Comparison of ENCODE assay signal across 9 mouse cellular contexts in the genomic region with DNA sequence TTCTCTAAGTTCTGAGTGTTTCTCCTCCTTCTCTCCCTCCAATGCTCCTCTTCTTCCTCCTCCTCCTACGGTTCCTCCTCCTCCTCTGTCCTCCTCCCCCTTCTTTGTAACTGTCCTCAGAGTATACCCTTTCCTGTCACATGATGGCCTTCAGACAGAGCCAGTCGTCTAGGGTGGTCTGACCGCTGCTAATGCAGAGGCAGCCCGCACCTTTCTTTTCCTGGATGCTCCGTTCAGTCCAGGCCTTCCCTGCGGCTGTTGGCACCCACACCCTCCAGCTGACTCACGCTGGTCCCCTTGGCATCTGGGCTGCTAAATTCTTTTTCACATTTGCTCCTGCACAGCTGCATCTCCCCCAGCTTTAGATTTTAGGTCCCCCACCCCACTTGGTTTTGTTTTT. TPM values are rescaled to one million over a fixed set of nuclear protein-coding genes. Genes with fewer than 3 reads are reported as not detected.
DNase-seq lines count a peak whose midpoint lies in the region; ATAC-seq and TF ChIP-seq lines count a peak whose summit lies in the region.
"Had no signal": no experiment of that assay in that cellular context is flagged by ENCODE, and none has a peak within 500 bp of the region (broad histone marks: within the 10 kb centered on the region; RNA-seq: fewer than 3 reads in every experiment).

No protein-coding gene starts in this region.

- H3K9ac ChIP-seq in intestine, postnatal 0 days (ENCODE audit: low read depth, low read length) = no peak overlapping the region
- H3K9ac ChIP-seq in midbrain, embryonic 14.5 days (replicated peaks; ENCODE audit: low read length) = no peak overlapping the region

- H3K4me3 ChIP-seq in intestine, postnatal 0 days (ENCODE audit: low read depth, low read length) = no peak overlapping the region
- no peak overlapping the region for H3K4me3 ChIP-seq in midbrain, embryonic 14.5 days (replicated peaks; ENCODE audit: low read depth, low read length)

- H3K4me1 ChIP-seq in intestine, postnatal 0 days (replicated peaks; ENCODE audit: control insufficient read depth, insufficient read depth, low read length) = peaks cover 14% of the 10 kb centered on the region
- 0 out of 2 replicates have a peak, but pooled peaks cover 10% of the 10 kb centered on the region for H3K4me1 ChIP-seq in midbrain, embryonic 14.5 days (ENCODE audit: control insufficient read depth, insufficient read depth, low read length)

- no peak for ATAC-seq in intestine, postnatal 0 days
- ATAC-seq in midbrain, embryonic 14.5 days (ENCODE audit: low FRiP score, low TSS enrichment) = no peak

- no peaks in the 10 kb centered on the region for H3K27me3 ChIP-seq in intestine, postnatal 0 days (replicated peaks; ENCODE audit: control insufficient read depth, insufficient read depth, low read length)
- H3K27me3 ChIP-seq in midbrain, embryonic 14.5 days (ENCODE audit: control insufficient read depth, insufficient read depth, low read length) = no peaks in the 10 kb centered on the region

- no peak overlapping the region for H3K4me2 ChIP-seq in intestine, postnatal 0 days (replicated peaks; ENCODE audit: low read depth)
- H3K4me2 ChIP-seq in midbrain, embryonic 14.5 days (ENCODE audit: low read length) = peak overlapping the region; percentile 4; the same call in 1 of the 2 replicates

- H3K36me3 ChIP-seq in intestine, postnatal 0 days (ENCODE audit: control insufficient read depth, insufficient read depth) = no peaks in the 10 kb centered on the region
- H3K36me3 ChIP-seq in midbrain, embryonic 14.5 days (ENCODE audit: control insufficient read depth, insufficient read depth, low read length) = no peaks in the 10 kb centered on the region

- peak overlapping the region; percentile 73 for H3K27ac ChIP-seq in intestine, postnatal 0 days (ENCODE audit: low read depth, low read length)
- H3K27ac ChIP-seq in midbrain, embryonic 14.5 days (replicated peaks; ENCODE audit: low read depth, low read length) = 0 out of 2 replicates have a peak overlapping the region, but pooled peaks have one; percentile 28

- H3K9me3 ChIP-seq in intestine, postnatal 0 days (ENCODE audit: control insufficient read depth) = no peaks in the 10 kb centered on the region
- H3K9me3 ChIP-seq in midbrain, embryonic 14.5 days (ENCODE audit: control insufficient read depth, low read length) = no peaks in the 10 kb centered on the region

- intact Hi-C loops in gastrocnemius, postnatal 14 days (cut with DNase I; ENCODE audit: low total_unique reads) = loop anchor here (10.0 kb wide), 1 partner anchor 98 kb away; no protein-coding TSS in a partner anchor

- WGBS in intestine, postnatal 0 days = 50% methylated on average over 7 of the region's 7 CpGs
- WGBS in midbrain, embryonic 14.5 days = 22% methylated on average over 7 of the region's 7 CpGs

- peak; percentile 26 to 37 for DNase-seq in adrenal gland, adult 18-20 months (ENCODE audit: low spot score in 2 of 2)
- DNase-seq in adrenal gland, adult 8-10 months = no peak
- DNase-seq in adrenal gland, postnatal 36 days = peak; percentile 67
- peak; percentile 63 for DNase-seq in gastrocnemius, postnatal 14 days
- peak; percentile 11 for DNase-seq in midbrain, embryonic 14.5 days
- DNase-seq in urinary bladder, adult 18-20 months (ENCODE audit: low spot score in 2 of 2) = no peak
- DNase-seq in layer of hippocampus, adult 11-12 months (ENCODE audit: low spot score) = no peak

- no peak for TF ChIP-seq CTCF in intestine, postnatal 0 days (IDR thresholded peaks at IDR 0.05; ENCODE audit: low read depth)

RNA-seq across cellular contexts. Expression of a gene that starts 9.8 kb away (rescaled TPM):
- total RNA-seq in adrenal gland, adult 18-20 months (2021) = not detected
- not detected for total RNA-seq in adrenal gland, adult 8-10 months (2022)
- total RNA-seq in adrenal gland, postnatal 36 days (2021) = not detected
- not detected for total RNA-seq in gastrocnemius, postnatal 14 days (2021)
- polyA plus RNA-seq in intestine, postnatal 0 days (2015; fragmentation: Nextera tagmentation; extraction: Ambion mirVana) = not detected in 2 replicates
- not detected in 2 replicates for polyA plus RNA-seq in midbrain, embryonic 14.5 days (2014; fragmentation: Nextera tagmentation; extraction: Ambion mirVana)
- total RNA-seq: hematopoietic stem cell, adult 5-6 weeks had no signal

RNA-seq across cellular contexts. Expression of a gene that starts 33.0 kb away (rescaled TPM):
- 10 to 100 TPM; 53.5 to 60.6 TPM for total RNA-seq in adrenal gland, adult 18-20 months (2021)
- total RNA-seq in adrenal gland, adult 8-10 months (2022) = 10 to 100 TPM; 62.4 to 91.7 (median 77.9) TPM
- total RNA-seq in adrenal gland, postnatal 36 days (2021) = 10 to 100 TPM; 60.4 to 69.7 TPM
- 10 to 100 TPM; 21.4 to 22.4 TPM for total RNA-seq in gastrocnemius, postnatal 14 days (2021)
- 6.3 and 8.3 TPM in 2 replicates for polyA plus RNA-seq in intestine, postnatal 0 days (2015; fragmentation: Nextera tagmentation; extraction: Ambion mirVana)
- polyA plus RNA-seq in midbrain, embryonic 14.5 days (2014; fragmentation: Nextera tagmentation; extraction: Ambion mirVana) = 15.6 and 15.7 TPM in 2 replicates

RNA-seq across cellular contexts. Expression of a gene that starts 52.0 kb away (rescaled TPM):
- total RNA-seq in adrenal gland, adult 18-20 months (2021) = 10 to 100 TPM; 34.5 to 46.1 TPM
- total RNA-seq in adrenal gland, adult 8-10 months (2022) = 10 to 100 TPM; 37.7 to 96.3 (median 62.2) TPM
- 10 to 100 TPM; 39.2 to 49.4 TPM for total RNA-seq in adrenal gland, postnatal 36 days (2021)
- 10 to 100 TPM; 16.5 to 19.1 TPM for total RNA-seq in gastrocnemius, postnatal 14 days (2021)
- 64.7 and 70.5 TPM in 2 replicates for polyA plus RNA-seq in intestine, postnatal 0 days (2015; fragmentation: Nextera tagmentation; extraction: Ambion mirVana)
- polyA plus RNA-seq in midbrain, embryonic 14.5 days (2014; fragmentation: Nextera tagmentation; extraction: Ambion mirVana) = 610 and 743 TPM in 2 replicates

Comparison
In these comparisons a context has a peak if more than half of its experiments do, and no peak if none do; other contexts are left out.
1. DNase-seq: peak in adrenal gland, adult 18-20 months (2 of 2), adrenal gland, postnatal 36 days (2 of 2), gastrocnemius, postnatal 14 days (single experiment) and midbrain, embryonic 14.5 days (single experiment); none in adrenal gland, adult 8-10 months (single experiment), urinary bladder, adult 18-20 months (0 of 2) and layer of hippocampus, adult 11-12 months (single experiment).